Mouse (Mus musculus): ENCODE measurements around the gene Supv3l1. TPM values are rescaled to one million over a fixed set of nuclear protein-coding genes. Genes with fewer than 3 reads are reported as not detected.
"Not testable (repeated sequence)": the region's sequence is repeated elsewhere in the genome, so short reads cannot be mapped to it uniquely, and the experiment has no call there.

Supv3l1 gene
- polyA plus RNA-seq (2015; fragmentation: Nextera tagmentation; extraction: Ambion mirVana) = 12.8 and 13.6 TPM in 2 replicates

GRCm38 (mm10) chr10:62449364-62450279, at the start of gene Supv3l1, which contains the start of gene 4930507D05Rik:
Gene Supv3l1, minus strand, starts transcription at chr10:62449738.
Gene 4930507D05Rik, plus strand, starts transcription at chr10:62449489.
- Histone ChIP-seq H3K36me3 (ENCODE audit: control insufficient read depth, insufficient read depth) (peaks cover 30% of the 10 kb centered on the region), H3K27me3 (replicated peaks; ENCODE audit: control insufficient read depth, insufficient read depth, low read length) (no peaks in the 10 kb centered on the region), H3K4me2 (replicated peaks; ENCODE audit: low read depth) (peak within 1 kb of the TSS; percentile 62), H3K4me1 (replicated peaks; ENCODE audit: control insufficient read depth, insufficient read depth, low read length) (no peaks in the 10 kb centered on the region), H3K9me3 (ENCODE audit: control insufficient read depth) (no peaks in the 10 kb centered on the region), H3K9ac (ENCODE audit: low read depth, low read length) (peak within 1 kb of the TSS; percentile 88), H3K4me3 (ENCODE audit: low read depth, low read length) (peak within 1 kb of the TSS; percentile 81), H3K27ac (ENCODE audit: low read depth, low read length) (peak within 1 kb of the TSS; percentile 75)
- peak; percentile 89 for ATAC-seq
- WGBS = under 1% methylated on average over 73 of the region's 73 CpGs
- no peak for TF ChIP-seq CTCF (IDR thresholded peaks at IDR 0.05; ENCODE audit: low read depth)

- H3K4me2 ChIP-seq (replicated peaks; ENCODE audit: low read depth); H3K4me1 ChIP-seq (replicated peaks; ENCODE audit: control insufficient read depth, insufficient read depth, low read length); H3K36me3 ChIP-seq (ENCODE audit: control insufficient read depth, insufficient read depth); H3K4me3 ChIP-seq (ENCODE audit: low read depth, low read length); H3K27ac ChIP-seq (ENCODE audit: low read depth, low read length); H3K9me3 ChIP-seq (ENCODE audit: control insufficient read depth); H3K27me3 ChIP-seq (replicated peaks; ENCODE audit: control insufficient read depth, insufficient read depth, low read length); ATAC-seq; H3K9ac ChIP-seq (ENCODE audit: low read depth, low read length): not testable (repeated sequence)
- 70% methylated on average over 3 of the region's 3 CpGs for WGBS
Observed at GRCm38 (mm10) chr10:62491681-62492080, 42.1 kb upstream of the Supv3l1 start.

DNA sequence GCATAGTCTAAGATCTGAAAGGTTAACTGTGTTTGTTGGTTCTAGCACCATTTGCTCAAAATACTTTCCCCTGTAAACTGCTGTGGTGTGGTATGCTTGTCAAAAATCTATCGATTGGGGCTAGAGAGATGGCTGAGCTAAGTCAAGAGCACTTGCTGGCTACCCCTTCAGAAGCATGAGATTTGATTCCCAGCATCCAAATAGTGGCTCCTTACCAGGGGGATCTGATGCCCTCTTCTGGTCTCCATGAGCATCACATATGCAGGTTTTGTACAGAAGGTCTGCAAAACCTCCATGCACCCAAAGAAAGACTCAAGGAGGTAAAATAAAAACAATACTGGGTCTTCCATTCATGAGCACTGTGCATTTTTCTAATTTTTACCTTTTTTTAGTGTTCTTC, 38.7 kb upstream of the Supv3l1 start:
- no peak overlapping the region for H3K27ac ChIP-seq (ENCODE audit: low read depth, low read length)
- WGBS = 26% methylated on average over 1 of the region's 1 CpGs
- no peaks in the 10 kb centered on the region for H3K9me3 ChIP-seq (ENCODE audit: control insufficient read depth)
- 0 out of 2 replicates have a peak, but pooled peaks cover 8% of the 10 kb centered on the region for H3K4me1 ChIP-seq (replicated peaks; ENCODE audit: control insufficient read depth, insufficient read depth, low read length)
- H3K27me3 ChIP-seq (replicated peaks; ENCODE audit: control insufficient read depth, insufficient read depth, low read length) = no peaks in the 10 kb centered on the region
- H3K9ac ChIP-seq (ENCODE audit: low read depth, low read length) = no peak overlapping the region
- H3K4me2 ChIP-seq (replicated peaks; ENCODE audit: low read depth) = no peak overlapping the region
- no peak for ATAC-seq
- H3K36me3 ChIP-seq (ENCODE audit: control insufficient read depth, insufficient read depth) = no peaks in the 10 kb centered on the region
- peak; percentile 81 for TF ChIP-seq CTCF (IDR thresholded peaks at IDR 0.05; ENCODE audit: low read depth)
- H3K4me3 ChIP-seq (ENCODE audit: low read depth, low read length) = no peak overlapping the region

DNA sequence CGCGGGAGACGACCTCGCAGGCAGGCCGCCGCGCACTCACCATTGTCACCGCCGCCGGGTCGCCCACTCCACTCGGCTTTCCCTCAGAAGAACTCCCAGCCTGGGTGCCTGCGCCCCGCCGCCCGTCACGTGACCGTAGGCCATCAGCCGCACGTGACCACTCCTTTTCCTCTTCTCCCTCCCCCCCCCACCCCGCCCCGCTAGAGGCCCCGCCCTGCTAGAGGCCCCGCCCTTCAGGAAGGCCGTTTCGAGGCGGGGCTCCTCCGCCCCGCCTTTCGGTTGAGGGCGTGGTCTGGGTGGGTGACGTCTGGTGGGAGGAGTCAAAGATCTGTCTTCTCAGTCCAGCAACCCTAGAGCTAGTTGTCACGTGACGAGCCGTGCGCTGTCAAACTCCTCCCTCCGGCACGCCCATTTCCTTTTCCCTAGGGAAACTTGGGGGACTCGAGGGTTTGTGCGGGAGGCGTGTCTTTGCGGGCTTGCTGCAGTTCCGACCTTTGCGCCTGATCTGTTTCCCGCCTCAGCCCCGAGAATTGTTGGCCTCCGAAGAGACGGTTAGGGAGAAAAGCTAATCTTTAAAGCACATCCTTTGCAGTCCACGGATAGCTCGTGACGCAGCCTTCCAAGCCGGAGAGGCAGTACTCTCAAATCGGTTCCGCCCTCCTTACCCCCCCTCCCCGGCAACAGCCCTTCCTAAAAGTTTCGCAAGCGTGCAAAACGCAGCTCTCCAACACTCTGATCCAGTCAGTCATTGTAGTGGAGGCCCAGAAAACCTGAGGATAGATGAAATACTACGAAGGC, 37.3 kb upstream of the Supv3l1 start, which contains the start of gene Vps26a:
Gene Vps26a, minus strand, starts transcription at position 188 of the 798 bp plus-strand sequence.
- peak within 1 kb of the TSS; percentile 85 for H3K4me3 ChIP-seq (ENCODE audit: low read depth, low read length)
- peak within 1 kb of the TSS; percentile 89 for H3K9ac ChIP-seq (ENCODE audit: low read depth, low read length)
- no peak for TF ChIP-seq CTCF (IDR thresholded peaks at IDR 0.05; ENCODE audit: low read depth)
- H3K27me3 ChIP-seq (replicated peaks; ENCODE audit: control insufficient read depth, insufficient read depth, low read length) = no peaks in the 10 kb centered on the region
- H3K9me3 ChIP-seq (ENCODE audit: control insufficient read depth) = no peaks in the 10 kb centered on the region
- peak; percentile 88 for ATAC-seq
- H3K27ac ChIP-seq (ENCODE audit: low read depth, low read length) = peak within 1 kb of the TSS; percentile 91
- H3K4me2 ChIP-seq (replicated peaks; ENCODE audit: low read depth) = peak within 1 kb of the TSS; percentile 76
- WGBS = under 1% methylated on average over 53 of the region's 59 CpGs
- H3K4me1 ChIP-seq (replicated peaks; ENCODE audit: control insufficient read depth, insufficient read depth, low read length) = 0 out of 2 replicates have a peak, but pooled peaks cover 8% of the 10 kb centered on the region
- H3K36me3 ChIP-seq (ENCODE audit: control insufficient read depth, insufficient read depth) = no peaks in the 10 kb centered on the region

DNA sequence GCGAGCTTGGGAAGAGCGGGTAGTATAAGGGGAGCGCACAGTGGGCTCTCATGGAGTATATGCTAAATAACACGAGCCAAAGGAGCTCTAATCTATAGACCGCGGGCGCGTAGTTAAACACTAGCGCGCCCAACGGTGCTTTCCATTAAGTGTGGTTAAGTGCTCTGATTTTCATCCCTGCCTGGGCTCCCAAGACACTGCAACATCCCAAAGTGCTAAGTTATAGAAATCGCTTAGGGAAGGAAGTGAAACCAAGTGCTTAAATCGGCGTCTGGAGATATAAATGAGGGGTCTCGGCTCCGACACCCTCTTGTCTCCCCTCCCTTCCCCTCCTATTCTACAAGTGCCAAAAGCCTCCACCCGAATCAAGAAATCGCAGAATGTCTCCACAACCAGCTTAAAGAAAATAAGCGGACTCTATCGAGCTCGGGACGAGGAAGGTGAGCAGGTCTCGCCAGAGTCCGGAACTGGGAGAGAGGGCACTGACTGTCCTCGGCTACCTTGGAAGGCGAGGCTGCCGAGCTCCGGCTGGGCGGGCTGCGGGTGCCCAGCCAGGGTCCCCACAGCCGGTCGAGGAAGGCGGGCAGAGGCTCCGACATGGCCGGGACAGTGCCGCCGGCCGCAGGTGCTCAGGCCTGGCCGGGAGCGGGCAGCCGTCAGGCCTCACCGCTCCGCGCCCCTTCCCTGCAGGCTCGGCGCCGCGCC, 36.5 kb upstream of the Supv3l1 start:
- no peak for TF ChIP-seq CTCF (IDR thresholded peaks at IDR 0.05; ENCODE audit: low read depth)

More for the DNA sequence above, 36.5 kb upstream of the Supv3l1 start:
- ATAC-seq = peak; percentile 61
- Histone ChIP-seq H3K27me3 (replicated peaks; ENCODE audit: control insufficient read depth, insufficient read depth, low read length) (no peaks in the 10 kb centered on the region), H3K4me2 (replicated peaks; ENCODE audit: low read depth) (peak overlapping the region; percentile 68), H3K9ac (ENCODE audit: low read depth, low read length) (peak overlapping the region; percentile 89), H3K36me3 (ENCODE audit: control insufficient read depth, insufficient read depth) (no peaks in the 10 kb centered on the region), H3K4me3 (ENCODE audit: low read depth, low read length) (peak overlapping the region; percentile 85), H3K9me3 (ENCODE audit: control insufficient read depth) (no peaks in the 10 kb centered on the region), H3K4me1 (replicated peaks; ENCODE audit: control insufficient read depth, insufficient read depth, low read length) (0 out of 2 replicates have a peak, but pooled peaks cover 8% of the 10 kb centered on the region), H3K27ac (ENCODE audit: low read depth, low read length) (peak overlapping the region; percentile 91)
- under 1% methylated on average over 41 of the region's 48 CpGs for whole genome bisulfite sequencing

All from intestine, postnatal 0 days (tissue).